Mouse (Mus musculus): ENCODE results near the gene Bmi1.

Bmi1 gene

DNA sequence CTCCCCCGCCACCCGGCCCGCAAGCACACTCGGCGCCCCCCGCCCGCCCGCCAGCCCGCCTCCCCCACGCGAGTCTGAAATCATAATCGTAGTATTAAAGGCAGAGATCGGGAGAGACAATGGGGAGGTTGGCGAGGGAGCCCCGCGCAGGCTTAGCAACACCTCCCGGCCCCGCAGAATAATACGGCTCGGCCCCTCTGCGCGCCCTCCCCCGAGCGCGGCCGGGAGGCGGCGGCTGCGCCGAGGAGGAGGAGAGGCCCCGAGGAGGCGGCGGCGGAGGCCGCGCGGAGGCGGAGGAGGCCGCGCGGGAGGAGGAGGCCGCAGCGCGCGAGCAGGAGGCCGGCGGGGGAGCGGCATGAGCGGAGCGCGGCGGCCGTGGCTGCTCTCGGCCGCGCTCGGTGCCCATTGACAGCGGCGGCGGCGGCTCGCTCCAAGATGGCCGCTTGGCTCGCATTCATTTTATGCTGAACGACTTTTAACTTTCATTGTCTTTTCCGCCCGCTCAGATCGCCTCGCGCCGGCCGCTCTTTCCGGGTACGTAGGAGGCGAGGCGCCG lies at the start of gene Bmi1:
Gene Bmi1, plus strand, starts transcription at position 83 of the 556 bp plus-strand sequence.
- DNase-seq: peak in 1 of 2 experiments; percentile 85

DNA sequence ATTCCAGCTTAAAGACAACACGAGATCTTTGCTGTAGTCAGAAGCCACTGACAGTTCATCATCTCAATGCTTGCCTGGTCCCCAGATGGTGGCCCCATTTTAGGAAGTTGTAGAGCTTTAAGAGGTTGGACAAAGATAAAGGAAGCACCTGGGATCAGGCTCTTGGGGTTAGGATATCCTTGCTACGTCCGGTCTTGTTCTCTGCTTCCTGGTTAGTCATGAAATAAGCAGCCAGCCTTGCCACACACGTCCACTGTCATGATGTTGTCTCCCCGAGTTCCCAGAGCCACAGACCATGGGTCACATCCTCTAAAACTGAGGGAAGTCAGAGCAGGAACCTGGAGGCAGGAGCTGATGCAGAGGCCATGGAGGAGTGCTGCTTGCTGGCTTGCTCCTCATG lies 46.3 kb upstream of the Bmi1 start:
- no peak for DNase-seq

DNA sequence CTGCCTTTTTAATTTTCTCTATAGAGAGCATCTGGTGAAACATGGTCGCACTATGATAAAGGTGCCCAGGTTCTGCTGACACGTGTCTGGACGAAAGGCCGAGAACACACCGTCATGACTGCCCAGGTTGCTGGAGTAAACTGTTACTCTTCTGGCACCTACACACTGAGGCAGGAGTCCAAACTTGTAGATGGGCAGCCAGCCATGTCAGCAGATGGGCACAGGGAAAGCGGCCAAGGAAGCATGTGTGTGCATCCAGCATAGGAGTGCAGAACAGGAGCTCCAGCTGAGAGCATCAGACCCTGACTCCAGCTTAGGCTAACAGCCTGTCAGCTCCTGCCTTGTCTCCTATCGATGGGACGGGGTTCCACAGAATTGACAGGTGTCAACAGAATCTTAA lies 41.8 kb upstream of the Bmi1 start:
- DNase-seq: peak; percentile 30 to 39

DNA sequence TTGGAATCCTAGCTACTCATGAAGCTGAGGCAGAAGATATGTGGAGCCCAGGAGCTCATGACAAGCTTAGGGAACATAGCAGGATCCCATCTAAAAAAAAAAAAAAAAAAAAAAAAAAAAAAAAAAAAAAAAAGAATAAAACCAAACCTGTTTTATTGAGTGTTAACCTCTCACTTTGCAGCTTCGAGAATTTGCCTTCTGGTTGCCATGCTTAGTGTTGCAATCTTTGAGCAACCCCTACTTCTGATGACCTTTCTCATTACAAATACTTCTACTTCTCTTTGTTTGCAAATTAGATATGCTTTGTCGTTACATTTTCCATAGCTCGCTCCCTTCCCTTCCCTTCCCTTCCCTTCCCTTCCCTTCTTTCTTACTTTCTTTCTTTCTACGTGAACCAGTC lies 28.3 kb upstream of the Bmi1 start:
- no peak for DNase-seq

DNA sequence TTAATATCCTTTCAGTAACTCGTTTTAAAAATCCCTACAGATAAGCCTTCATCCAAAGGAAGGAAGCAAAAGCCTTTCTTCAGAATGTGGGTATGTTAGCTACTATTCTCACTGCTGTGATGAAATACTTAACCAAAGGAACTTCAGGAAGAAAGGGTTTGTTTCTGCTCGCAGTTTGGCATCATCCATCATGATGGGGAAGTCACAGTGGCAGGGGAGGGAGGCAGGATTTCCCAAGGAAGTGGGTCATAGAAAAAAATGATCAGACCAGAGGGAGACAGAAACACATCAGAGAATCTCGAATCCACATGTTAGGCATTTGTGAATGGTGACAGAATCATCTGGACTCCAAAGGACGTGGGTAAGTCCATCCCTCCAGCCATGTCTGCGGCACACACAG lies 22.0 kb upstream of the Bmi1 start:
- DNase-seq: no peak

DNA sequence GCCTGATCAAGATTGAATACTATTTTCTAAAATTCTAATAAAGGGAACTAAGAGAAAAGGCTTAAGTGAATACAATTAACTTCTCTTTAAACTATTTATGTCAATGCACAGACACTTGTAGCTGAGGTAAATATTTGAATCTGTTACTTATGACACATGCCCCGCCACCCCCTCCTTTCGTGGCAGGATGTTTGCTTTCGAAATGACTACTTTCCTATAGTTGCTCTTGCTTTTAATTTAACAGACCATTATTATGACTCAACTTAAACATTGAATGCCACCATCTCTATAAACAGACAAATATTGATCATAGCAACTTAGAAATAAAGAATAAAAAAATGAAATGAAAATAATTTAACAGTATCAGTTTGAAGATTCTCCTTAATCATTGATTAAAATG lies 12.8 kb upstream of the Bmi1 start:
- DNase-seq: no peak

DNA sequence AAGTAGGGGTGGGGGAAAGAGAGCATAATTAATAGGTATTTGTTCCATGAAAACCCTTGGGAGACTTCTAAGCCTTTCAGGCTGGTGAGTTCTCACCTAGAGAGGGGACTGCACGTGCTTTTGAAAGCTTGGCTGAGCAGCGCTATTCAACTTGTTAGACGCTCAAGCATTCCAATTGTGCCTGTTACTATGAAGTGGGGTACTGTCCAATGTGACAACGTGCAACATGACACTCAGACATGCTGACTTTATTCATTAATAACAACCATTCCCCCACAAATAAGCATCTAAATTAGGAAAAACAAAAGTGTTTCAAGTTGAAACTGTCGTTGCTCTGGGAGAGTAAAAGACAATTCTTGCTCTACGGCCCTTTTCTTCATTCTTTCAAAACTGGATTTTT lies 5.8 kb upstream of the Bmi1 start:
- no peak for DNase-seq

DNA sequence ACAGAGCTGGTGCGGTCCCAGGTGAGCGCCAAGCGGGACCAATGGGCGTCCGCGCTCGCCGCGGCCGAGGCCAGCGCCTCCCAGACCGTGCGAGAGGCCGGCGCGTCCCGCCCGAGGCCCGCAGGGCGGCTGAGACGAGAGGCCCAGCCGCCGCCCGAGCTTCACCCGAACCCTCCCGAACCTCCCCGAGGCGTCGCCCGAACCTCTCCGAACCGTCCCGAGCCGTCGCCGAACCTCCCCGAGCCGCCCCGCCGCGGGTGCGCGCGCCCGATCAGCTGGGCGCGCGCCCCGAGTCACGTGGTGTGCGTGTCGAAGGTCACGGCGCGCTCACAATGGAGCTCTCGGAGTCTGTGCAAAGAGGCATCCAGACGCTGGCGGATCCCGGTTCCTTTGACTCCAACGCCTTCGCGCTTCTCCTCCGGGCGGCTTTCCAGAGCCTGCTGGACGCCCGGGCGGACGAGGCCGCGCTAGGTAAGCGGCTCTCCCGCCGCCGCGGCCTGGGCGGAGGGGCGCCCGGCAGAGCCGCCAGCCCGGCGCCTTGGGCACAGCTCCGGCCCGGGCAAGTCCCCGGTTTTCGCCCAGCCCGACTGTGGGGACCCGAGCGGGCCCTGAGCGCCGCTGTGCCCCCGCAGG lies 4.6 kb upstream of the Bmi1 start, which contains the start of gene Commd3:
Gene Commd3, plus strand, starts transcription at position 252 of the 633 bp plus-strand sequence.
- DNase-seq: peak; percentile 97

DNA sequence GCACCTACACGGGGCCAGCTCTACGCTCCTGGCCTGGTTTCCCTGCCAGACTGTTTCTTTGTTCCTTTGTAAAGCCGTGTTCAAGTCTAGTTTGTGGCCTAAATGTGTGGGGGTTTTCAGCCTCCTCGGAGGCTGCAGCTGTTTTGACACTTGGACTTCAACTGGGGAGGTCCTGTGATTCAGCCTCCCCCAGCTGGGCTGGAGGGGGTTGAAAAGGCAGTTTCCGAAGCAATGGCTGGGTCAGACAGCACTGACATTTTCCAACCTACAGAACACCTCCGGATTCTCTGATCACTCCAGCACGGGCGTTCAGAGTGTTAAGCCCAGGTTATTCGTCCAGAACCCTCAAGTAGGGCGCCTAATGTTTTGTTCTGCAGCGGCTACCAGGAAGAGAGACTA lies 4.1 kb upstream of the Bmi1 start:
- DNase-seq: peak in 1 of 2 experiments; percentile 42

DNA sequence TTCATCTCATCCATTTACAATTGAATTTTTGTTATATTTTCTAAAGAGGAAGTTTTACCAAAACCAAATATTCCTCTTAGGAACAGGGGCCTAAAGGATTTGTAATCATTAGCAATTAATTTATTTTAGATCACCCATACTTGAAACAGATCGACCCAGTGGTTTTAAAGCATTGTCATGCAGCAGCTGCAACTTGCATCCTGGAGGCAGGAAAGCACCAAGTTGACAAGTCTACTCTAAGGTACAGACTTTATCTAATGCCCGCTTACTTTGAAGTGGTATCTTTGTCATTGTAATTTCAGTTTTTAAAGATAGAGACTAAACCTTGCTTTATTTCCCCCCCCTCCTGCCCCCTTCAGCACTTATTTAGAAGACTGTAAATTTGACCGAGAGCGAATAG lies 3.1 kb upstream of the Bmi1 start:
- no peak for DNase-seq

DNA sequence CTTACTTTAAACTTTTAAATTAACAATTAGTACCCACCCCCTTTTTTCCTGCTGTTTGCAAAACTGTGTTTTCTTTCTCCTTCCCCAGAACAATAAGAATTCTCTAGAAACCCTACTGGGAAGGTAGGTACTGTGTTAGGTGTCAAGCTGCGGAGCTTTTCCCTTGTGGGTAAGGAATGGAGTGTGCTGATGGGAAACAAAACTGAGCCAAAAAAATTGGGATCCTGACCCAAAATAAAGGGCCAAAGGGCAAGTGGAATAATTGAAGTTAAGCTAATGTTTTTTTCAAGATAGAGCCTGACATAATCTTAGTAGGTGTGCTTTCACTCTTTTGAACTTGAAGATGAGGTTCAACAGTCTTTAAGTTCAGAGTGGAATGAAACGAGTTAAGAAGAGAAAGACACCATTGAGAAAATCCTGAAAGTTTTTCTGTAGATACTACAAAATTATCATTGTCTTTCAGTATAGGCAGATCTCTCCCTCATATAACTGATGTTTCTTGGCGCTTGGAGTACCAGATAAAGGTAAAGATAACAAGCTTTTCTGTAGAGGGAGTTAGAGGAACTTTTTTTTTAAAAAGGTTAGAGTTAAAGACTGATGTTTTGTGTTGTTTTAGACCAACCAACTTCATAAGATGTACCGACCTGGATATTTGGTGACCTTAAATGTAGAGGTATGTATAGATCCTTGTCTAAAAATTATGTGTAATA lies 2.5 kb upstream of the Bmi1 start:
- DNase-seq: no peak

DNA sequence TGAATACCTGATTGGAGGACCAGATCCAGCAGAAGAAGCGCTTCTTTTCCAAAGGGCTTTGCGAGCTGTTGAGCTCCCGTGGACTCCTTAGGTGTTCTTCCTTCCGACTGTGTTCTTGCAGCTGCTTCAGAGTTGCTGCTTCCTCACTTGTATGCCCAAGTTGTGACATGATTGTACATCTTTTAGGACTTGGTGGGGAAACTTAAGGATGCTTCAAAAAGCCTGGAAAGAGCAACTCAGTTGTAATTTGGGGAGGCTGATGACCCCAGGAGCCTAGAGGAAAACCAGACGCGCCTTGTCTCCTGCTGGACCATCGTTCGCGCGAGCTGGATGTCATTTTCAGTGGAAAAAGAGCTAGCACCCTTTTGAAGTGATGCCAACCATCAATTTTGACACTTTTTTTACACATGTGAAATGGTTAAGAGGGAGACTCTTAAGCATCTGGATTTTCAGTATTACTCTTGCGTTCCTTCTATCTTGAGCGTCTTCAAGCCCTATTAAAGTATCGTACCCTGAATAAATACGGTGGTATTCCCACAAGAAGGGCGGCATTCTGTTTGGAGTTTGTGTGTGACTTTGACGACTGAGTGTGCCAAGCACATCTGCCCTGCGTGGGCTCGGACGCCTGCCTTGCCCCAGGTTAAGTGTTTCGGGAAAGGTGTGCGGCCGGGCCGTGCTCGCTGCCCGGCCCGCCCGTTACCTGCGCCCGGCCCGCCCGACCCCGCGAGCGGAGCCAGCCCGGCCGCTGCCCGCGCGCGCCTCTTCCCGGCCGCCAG lies 949 bp upstream of the Bmi1 start:
- DNase-seq: peak in 1 of 2 experiments; percentile 20

DNA sequence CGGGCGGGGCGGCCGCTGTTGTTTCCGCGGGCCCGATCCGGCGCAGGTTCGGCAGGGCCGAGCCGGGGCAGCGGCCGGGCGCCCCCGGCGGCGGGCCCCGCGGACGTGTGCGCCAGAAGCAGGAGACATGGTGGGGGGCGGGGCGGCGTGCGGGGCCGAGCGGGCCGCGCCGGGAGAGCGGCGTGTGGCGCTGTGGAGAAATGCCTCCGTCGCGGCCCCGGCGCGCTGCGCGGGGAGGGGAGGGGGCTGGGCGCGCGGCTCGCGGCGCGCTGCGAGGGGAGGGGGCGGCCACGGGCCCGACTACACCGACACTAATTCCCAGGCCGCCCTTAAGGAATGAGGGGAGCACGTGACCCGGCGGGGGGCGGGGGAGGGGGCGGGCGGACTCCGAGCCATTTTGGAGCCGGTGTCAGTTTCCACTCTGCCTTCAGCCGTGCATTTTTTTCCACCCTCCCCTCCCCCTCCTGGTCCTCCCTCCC lies 322 bp upstream of the Bmi1 start:
- DNase-seq: peak; percentile 86 to 92

DNA sequence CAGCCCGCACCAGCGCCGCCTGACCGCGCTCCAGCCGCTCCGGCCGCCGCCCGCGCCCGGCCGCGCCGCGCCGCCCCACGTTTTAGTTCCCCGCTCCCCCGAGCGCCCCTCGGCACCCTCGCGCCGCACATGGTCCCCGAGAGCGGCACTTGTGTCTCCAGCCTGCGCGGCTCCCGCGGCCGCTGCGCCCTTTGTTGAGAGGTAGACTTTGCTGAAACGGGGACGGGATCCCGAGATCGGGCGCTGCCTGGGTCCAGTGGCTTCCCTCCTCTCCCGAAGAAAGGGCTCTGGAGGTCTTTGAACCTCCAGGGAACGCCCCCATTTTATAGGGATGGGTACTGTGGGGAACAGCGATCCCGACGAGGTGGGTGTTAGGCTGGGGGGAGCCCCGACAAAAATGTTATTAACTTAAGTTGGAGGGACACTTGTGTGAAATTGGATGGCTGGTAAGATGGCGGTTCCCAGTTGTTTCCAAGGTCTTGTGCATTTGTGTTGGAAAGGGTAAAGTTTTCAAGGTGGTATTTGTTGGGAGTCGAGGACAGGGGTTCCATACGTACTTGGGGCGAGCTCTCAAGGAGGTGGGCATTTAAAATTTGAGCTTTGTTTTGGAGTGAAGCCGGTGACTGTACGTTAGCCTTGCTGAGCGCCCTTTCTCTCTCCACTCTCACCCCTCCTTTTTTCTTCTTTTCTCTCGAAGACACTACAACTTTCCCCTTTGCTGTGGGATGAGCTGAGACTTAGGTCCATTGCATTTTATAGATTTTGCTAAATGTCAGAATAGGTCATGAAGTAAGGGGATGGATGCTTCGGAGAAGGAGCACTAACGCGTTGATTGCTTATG lies 1.0 kb downstream of the Bmi1 start:
- peak; percentile 69 to 81 for DNase-seq

DNA sequence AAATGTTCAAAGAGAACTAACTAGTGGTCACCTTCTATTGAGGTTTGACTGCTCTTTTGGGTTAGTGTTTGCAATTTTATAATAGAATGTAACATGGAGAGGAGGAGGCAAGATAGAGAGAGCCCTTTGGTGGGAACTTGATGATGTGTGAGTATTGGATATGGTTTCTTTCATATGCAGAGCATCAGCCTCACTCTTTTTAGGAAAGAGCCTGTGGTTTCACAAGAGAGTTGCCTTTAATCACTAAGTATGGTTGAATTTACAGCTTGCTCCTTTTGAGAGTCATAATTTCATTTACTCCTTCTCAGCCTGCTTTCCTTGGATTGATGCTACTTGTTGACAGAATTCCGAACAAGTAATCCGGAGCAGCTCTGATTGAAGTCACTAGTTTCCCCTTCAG lies 2.9 kb downstream of the Bmi1 start:
- DNase-seq: no peak

DNA sequence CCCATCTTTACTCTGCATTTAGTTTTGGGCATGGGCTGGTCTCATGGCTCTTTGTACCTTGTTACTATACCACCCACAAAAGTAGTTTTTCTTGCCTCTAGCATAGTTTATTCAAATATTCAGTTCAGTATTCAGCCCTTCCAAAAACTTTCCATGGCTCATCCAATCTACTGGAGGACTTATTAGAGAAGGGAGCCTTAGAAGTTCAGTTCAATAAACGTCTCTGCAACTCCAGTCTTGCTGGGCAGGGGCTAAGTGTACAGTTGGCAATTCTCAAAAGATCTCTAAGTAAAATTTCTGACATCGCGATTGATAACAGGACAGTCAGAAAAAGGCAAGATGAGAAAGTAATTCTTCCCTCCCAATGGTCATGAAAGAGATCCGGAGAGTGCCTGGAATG lies 3.7 kb downstream of the Bmi1 start:
- DNase-seq: no peak

DNA sequence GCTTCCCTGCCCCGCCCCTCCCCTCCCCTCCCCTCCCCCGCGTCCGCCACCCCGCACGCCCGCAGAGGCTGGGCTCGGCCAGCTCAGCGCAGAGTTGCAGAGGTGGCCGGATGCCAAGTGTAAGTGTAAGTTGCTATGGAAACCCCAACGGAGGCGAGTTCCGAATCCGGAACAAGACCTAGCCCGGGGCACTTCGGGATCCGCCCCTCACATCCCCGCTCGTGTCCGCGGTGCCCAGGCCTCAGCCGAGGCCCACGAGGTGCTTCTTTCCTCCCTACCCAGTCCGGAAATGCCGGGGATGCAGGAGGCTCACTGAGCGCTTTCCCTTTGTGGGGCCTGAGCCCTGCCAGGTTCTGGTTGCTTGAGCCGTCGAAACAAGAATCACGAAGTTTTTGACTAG lies 4.1 kb downstream of the Bmi1 start:
- peak; percentile 78 to 84 for DNase-seq

DNA sequence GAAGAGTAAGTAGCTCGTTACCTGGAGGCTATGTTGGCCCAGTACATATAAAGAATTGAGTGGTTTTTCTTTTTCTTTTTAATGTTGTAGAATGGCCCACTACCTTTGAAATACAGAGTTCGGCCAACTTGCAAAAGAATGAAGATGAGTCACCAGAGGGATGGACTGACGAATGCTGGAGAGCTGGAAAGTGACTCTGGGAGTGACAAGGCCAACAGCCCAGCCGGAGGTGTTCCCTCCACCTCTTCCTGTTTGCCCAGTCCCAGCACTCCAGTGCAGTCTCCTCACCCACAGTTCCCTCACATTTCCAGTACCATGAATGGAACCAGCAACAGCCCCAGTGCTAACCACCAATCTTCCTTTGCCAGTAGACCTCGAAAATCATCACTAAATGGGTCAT lies 7.2 kb downstream of the Bmi1 start:
- DNase-seq: no peak

DNA sequence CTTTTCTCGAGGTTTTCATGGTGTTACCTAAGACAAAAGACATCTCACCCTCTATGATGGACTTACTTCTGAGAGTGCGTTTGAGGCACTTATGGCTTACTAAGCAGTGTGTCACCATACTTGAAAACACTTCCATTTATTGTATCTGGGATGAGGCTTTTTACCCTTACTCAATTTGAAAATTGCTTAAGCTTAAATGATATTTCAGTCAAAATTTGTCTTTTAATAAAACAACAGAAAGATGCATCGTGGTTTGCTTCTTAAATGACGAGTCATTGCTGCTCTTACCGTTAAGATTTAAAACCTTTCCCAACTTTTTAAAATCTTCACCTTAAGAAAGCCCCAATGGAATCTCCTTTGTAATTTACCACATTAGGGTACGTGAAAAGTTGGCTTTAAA lies 9.6 kb downstream of the Bmi1 start:
- no peak for DNase-seq

DNA sequence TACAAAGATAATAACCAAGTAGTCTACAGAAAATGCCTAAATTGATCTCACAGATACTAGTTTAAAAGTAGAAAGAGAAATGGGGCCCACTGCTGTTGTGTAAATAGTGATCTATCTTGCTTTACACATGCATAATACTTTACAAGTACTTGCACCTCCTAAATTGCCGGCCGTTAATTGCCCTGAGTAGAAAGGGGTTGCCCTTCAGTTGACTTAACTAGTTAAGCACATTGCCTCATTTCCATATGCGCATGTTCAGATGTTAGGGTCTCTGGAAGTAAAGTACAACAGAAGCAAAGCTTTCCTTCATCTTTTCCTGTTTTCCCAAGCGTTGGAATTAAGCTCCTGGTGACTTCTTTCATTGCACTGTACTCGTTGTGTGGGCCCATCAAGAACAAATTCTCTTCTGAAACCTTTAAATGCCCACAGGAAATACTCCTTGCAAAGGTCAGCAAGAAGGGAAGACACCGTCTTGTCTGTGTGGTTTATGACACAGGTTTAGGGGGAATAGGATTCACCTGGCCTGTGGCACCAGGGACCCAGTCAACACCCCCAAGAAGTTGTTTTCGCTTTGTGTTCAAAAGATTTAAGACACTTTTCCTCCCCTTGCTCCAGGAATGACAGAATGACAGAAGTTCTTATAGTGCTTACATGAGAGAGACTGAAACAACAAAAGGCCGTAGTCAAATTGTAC lies 10.2 kb downstream of the Bmi1 start:
- no peak for DNase-seq

DNA sequence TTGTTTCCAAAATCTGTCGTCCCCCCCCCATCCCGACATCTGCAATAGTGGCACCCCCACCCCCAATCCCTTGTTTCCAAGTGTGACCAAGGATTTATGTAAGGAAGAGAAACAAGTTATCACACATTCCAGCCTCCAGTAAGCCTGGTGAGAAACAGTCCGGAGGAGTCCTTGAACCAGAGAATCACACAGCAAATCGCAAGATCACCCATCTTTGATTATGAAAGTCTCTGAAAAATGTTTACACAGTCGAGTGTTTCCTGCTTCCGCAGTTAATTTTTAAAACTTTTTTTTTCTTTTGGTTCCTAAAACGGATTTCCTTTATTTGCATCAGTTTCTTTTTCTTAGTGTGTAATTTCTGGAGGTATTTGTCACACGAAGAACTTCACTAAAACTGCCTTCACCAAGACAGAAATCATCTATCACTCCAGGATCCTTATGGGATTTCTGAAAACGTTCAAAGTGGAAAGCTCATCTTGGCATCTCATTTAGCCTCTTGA lies 10.9 kb downstream of the Bmi1 start:
- DNase-seq: no peak

DNA sequence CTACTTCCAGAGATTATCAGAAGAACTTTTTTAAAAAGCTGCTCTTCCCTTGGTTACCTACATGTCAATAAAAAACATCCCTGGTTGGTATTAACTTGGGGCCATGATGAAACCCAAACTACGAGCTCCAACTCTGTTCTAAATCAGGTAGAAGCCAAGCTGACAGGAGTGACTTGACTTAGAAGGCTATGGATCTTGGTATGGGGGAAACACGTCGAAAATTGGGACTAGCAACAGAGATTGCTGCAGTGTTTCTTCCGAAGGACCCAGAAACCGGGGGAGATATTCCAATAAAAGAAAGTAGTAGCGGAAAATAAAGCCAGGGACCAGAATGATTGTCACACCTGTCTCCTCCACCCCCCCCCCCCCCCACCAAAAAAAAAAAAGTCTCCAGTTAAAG lies 11.5 kb downstream of the Bmi1 start:
- peak in 1 of 2 experiments; percentile 9 for DNase-seq

Measured in kidney, postnatal 4 days (tissue).